Mouse (Mus musculus): ENCODE results near the gene Chrna9.

The Chrna9 gene

GRCm38 (mm10) chr5:65919904-65920303 is 14.8 kb upstream of the Chrna9 start:
- DNase-seq = no peak

GRCm38 (mm10) chr5:65920701-65921426 is 13.9 kb upstream of the Chrna9 start:
- DNase-seq = no peak

- DNase-seq = no peak
These were observed 13.1 kb upstream of the Chrna9 start for GRCm38 (mm10) chr5:65921477-65922138.

GRCm38 (mm10) chr5:65926666-65927065 is 8.1 kb upstream of the Chrna9 start:
- peak; percentile 63 for DNase-seq

- peak; percentile 78 for DNase-seq
These were observed 5.6 kb upstream of the Chrna9 start for GRCm38 (mm10) chr5:65929162-65929561.

GRCm38 (mm10) chr5:65930171-65930570 is 4.5 kb upstream of the Chrna9 start:
- peak; percentile 54 for DNase-seq

- DNase-seq = no peak
These were observed 1.5 kb upstream of the Chrna9 start for GRCm38 (mm10) chr5:65933258-65933657.

GRCm38 (mm10) chr5:65933764-65934163 is 957 bp upstream of the Chrna9 start:
- no peak for DNase-seq

GRCm38 (mm10) chr5:65937011-65937726 is 2.4 kb downstream of the Chrna9 start:
- peak; percentile 52 for DNase-seq

GRCm38 (mm10) chr5:65937998-65938715 is 3.4 kb downstream of the Chrna9 start:
- peak; percentile 90 for DNase-seq

- DNase-seq = no peak
These were observed 6.4 kb downstream of the Chrna9 start for GRCm38 (mm10) chr5:65941145-65941544.

GRCm38 (mm10) chr5:65949822-65950221 is 15.1 kb downstream of the Chrna9 start:
- no peak for DNase-seq

GRCm38 (mm10) chr5:65950236-65950635 is 15.5 kb downstream of the Chrna9 start:
- DNase-seq = peak; percentile 14

- DNase-seq = peak; percentile 70
These were observed 16.2 kb downstream of the Chrna9 start for GRCm38 (mm10) chr5:65950679-65951512.

- peak; percentile 68 for DNase-seq
These were observed 16.8 kb downstream of the Chrna9 start for GRCm38 (mm10) chr5:65951513-65951909.

GRCm38 (mm10) chr5:65954130-65955080 is 19.7 kb downstream of the Chrna9 start:
- DNase-seq = peak; percentile 20

- peak; percentile 94 for DNase-seq
These were observed 20.8 kb downstream of the Chrna9 start for GRCm38 (mm10) chr5:65955343-65956143.

- DNase-seq = no peak
These were observed 21.7 kb downstream of the Chrna9 start for GRCm38 (mm10) chr5:65956144-65957008.

GRCm38 (mm10) chr5:65958597-65958996 is 23.9 kb downstream of the Chrna9 start:
- peak; percentile 80 for DNase-seq

Data from thymus, postnatal 4 days (tissue).